Mouse (Mus musculus) layer of hippocampus, adult 9-11 months (tissue): ENCODE results near the gene Rarres2.

Experiments
- DNase-seq: peaks from one replicate; pipeline ENCODE4 v3.0.0; 2022

Gene Rarres2

DNA sequence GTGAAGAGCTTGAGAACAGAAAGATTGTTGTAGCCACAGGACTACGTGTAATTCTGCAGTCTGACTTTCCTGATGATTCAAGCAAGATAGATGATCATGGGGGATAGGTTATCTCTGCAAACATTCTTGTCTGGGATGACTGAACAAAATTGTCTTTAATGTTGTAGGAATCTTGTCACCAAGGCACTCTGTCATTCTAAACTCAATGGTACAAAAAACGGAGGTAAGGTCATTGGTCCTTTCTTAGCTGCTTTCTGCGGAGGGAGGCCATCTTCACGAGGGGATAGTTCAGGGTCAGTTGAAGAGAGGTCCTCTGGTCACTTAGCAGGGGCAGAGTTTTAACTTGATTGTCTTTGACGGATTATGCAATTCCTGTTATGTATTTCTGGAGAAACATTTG is 6.1 kb upstream of the Rarres2 start:
- no peak for DNase-seq

DNA sequence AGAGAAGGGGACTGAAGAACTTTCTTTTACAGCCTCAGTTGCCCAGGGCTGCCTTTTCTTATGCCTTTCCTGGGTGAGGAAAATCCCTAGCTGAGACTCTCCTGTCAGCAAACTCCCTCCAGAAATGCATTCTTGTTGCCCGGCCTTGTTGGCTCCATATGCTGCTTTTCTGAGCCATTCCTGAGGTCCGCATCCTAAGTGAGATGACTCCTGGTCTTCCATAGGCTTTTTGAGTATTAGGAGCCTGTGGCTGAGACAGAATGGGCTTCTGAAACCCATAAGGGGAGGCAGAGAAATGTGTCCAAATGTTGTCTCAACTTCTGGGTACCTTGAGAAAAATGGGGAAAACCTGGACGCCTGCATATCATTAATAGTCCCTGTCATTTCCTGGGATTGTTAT is 1.4 kb upstream of the Rarres2 start:
- no peak for DNase-seq

DNA sequence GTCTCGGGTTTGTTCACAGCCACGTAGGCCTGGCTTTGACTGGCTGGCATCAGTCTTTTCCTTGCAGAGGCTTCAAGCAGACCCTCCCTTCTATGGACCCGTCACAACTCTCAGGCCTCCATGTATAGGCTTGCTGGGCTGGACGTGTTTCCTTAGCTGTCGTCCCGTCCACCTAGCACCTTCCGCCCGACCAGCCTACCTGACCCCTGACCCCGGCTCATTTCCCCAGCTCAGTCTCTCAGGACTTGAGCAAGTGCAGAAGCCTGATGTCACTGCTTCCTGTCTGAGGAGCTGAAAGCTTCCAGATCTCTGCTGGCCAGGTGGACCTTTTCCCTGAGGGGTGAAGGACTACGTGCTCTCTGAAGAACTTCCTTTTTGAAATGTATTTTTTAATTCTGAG is 691 bp upstream of the Rarres2 start:
- DNase-seq, result no peak

DNA sequence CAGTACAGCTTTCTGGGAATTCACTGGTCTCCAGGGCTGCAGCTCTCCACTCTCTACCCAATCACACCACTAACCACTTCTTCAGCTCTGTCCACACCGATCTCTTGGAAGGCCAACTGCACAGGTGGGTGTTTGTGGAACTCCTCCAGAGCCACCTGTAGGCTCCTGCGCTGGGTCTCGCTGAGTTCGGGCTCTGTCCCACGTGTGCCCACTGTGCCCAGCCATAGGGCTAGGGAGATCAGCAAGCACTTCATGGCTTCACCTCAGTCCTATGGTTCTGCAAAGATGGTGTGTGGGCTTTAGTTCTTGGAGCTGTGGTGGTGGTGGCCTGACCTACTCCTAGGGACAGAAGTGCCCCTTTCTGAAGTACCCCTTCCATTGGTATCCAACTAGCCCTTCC is 575 bp downstream of the Rarres2 start:
- no peak for DNase-seq

DNA sequence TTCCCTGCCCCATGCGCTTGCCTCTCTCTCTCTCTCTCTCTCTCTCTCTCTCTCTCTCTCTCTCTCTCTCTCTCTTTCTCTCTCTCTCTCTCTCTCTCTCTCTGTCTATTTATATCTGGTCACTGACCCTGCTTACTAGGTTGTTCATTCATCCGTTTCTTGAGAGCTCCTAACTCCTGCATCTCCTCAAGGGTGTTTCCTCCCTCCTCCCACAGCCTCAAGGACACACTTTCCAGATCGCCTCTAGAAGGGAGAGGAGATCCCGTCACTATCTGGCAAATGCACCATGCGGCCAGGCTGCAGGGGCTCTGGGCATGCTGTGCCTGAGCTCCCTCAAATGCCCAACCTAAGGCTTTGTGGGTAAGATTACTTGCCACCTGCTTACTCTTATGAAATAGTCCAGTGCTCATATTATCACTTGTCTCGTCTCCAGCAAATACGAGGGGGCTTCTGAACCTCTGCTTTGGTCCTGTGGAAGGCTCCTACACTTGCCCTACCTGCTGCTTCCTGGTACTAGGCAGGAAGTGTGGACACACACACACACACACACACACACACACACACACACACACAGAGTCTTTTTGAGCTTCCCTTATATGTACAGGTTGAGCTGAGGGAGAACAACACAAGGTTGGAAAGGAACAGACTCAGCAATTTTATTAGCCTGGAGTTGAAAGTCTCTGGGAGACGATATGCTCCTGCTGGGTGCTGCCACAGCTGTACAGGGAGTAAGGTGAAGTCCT is 3.4 kb downstream of the Rarres2 start:
- no peak for DNase-seq

DNA sequence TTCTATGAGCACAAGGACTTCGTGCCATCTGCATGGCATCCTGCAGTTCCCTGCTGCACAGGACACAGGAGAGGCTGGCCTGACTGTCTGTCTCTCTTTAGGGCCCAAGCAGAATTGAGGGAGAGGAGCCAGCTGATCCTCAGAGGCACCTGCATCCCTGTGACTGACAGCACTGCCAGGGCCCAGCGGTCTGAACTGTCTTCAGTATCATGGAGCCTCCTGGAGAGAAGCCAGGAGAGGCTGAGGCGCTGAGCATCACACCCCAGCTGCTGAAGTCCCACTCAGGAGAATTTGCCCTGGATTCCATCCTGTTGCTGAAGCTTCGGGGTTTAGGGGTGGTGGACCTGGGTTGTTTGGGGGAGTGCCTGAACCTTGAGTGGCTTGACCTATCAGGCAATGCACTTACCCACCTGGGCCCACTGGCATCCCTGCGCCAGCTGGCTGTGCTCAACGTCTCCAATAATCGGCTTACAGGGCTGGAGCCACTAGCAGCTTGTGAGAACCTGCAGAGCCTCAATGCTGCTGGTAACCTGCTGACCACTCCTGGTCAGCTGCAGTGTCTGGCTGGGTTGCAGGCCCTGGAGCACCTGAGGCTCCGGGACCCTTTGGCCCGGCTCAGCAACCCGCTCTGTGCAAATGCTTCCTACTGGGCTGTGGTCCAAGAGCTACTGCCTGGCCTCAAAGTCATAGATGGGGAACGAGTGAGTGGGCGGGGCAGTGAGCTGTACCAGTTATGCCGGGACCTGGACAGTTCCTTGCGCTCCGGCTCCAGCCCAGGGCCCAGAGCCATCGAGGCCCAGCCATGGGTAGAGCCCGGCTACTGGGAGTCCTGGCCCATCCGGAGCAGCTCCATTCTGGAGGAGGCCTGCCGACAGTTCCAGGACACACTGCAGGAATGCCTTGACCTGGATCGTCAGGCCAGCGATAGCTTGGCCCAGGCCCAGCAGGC is 4.3 kb downstream of the Rarres2 start:
- DNase-seq, result no peak

DNA sequence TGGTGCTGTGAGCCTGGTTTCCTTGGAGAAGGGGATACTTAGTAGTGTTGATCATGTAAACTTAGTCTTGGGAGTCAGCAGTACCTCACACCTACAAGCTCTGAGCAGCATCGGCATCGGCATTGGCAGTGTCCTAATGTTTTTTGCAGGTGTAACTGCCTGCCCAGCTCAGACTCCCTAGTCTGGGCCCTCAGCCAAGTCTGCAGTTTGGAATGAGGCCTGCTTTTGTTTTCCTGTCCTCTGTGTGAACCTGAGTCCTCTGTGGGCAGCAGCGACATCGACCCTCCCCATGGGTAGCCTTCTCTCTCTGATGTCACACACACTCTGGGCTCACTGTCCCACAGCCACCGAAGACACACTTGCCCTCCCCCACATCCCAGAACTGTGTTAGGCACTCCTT is 6.3 kb downstream of the Rarres2 start:
- DNase-seq, result no peak

DNA sequence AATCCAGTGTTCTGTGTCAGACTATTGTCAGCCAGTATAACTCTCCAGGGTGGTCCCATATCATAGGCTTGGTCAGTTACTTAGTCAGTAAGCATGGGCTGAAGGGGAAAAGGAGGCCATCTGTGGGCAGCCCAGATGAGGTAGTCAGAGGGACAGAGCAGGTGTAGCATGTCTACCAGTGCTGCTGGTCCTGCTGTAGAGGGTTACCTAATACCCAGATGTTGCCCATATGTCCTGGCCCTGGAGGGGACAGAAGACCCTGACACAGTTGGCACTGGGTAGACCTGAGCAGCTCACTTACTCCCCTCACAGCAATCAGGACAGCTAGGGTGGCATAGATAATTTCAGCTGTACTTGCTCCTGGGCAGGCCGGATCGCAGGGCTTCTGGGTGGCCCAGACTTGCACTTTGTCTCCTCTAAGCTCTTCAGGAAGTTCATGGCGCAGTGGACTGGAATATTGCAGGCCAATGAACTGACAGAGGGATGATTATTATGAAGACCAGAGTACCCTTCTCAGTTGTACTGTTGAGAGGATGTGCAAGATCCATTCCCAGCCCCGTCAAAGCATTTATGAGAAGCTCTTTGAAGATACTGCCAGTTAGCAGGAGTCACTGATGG is 6.8 kb downstream of the Rarres2 start:
- DNase-seq, result no peak

DNA sequence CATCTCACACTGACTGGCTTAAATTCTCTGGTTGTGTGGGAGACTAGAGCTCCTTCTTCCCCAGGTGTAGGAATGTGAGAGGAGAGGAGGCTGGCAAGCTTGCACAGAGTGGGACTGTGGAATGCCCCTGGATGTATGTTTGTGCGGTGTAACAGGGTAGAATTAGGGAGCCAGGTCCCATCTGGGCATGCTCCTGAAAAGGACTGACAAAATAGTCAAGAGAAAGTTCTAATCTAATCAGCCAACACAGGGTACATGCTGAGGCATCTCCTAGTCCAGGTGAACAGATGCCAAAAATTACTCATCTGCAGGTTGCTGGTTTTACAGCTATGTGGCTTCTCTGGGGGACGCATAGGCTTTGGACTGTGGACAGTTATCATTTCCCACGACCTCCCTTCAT is 16.6 kb downstream of the Rarres2 start:
- DNase-seq, result no peak

DNA sequence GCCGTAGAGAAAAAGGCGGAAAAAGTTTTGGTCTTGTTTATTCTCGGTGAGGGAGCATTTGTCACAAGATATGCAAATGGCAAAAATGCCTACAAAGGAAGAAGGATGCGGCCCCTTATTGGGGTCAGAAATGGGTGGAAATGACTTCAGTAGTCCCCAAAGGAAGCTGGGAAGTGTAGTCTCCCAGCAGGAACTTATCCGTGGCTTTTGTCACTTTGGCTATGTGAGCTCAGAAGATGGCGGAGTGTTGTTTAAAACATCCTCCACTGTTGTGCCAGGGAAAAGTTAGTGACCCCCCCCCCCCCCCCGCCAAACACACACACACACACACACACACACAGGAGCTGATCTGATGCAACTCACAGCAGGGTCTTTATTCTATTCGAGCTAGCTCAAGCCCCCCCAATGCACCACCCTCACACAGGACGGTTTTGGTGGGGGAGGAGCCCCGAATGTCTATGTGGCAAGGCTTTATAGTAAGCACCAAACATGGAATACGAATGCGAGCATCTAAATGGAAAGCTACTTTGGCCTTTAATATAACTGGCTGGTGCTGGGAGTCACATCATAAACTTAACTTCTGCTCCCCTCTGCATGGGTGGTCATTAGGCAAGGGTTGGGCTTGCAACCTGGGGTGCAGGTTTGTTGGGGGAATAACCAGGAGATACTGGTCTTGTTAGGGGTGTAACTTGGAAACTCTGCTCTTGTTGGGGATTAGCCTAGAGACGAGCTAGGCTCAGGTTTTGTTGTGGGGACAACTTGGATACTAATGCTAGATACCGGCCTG is 17.3 kb downstream of the Rarres2 start:
- peak; percentile 88 for DNase-seq

DNA sequence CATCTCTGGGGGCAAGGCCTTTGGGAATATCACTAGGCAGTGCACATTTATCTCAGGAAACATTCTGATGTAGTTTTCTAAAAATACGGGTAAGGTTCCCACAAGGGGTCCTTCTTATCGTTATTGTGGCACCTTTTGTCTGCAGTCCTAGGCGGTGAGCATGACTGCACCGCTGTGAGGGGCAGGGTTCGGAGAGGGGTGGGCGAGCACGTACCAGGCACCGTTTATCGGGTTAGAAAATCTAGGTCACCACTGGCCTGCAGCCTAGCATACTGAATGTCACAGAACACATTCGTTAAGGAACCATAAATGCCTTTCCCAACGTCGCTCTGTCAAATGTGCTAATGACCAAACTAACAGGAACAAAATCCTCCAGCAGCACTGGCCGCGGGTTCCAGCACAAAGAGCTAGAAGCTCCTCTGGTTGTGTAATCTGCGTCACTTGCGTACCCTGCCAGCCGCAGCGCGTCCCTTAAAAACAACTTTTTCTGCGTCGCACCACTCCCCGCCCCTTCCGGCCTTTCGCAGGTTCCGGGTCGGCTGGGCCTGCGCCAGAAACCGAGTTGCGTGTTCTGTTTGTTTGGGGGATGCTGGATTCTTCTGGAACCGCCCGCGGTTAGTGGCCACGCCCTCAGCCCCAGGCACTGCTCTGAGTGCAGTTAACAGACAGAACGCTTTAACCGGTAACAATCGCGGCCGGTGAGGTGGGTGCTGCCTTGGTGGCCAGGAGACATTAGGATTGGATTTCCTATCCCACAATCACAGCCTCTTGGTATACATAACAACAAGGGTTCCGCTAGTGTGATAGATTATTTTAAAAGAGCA is 18.1 kb downstream of the Rarres2 start, which contains the start of gene Lrrc61:
Lrrc61 (plus strand) TSS at position 517 of the 824 bp plus-strand sequence.
- DNase-seq, result peak; percentile 97

DNA sequence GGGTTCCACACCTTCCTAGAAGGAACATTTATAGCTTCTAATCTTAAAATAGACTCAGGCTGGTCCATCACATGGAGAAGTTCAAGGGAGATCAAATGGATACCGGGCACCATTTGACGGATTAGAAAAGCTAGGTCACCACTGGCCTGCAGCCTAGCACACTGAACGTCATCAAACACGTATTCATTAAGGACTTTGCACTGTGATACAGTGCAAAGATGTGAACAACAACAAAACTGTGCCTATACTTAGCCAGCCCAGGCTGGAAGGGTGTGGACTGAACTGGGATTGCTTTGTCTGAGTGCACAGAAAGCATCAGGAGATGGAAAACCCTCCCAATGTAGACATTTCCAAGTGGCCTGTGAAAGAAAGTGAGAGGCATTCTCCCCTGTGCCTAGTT is 18.8 kb downstream of the Rarres2 start:
- DNase-seq, result no peak

DNA sequence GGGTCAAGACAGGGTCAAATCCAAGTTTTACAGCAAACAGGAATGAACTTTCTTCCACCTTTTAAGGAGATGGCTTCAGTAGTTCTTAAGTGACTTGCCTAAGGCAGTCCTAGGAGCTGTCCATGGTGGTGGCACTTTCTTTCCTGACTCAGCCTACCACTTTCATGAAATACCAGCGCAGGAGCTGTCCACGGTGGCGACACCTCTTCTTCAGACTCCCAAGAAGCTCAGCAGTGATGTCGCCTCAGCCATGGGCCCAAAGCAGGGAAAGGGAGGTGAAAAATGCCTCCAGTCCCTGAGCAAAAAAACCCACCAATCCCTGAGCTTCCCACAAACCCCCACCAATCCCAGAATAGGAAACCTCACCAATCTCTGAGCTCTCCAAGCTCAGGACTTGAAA is 19.7 kb downstream of the Rarres2 start:
- DNase-seq, result no peak

DNA sequence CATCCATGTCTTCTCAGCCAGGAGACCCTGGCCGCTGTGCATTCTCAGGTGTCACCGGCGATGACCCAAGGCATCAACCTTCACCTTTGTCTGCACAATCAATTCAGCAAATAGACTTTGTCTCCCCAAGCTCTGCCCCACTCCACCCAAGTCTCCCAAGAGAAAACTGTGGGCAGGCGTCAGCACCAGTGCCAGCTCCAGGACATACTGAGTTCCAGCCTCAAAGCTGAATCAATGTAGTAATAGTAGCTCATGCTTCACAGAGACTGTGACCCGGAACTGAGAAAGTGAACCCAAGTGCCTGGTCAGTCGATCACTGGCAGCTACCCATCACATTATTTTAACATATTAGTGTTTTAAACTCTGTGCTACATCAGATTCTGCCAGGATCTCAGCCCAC is 24.3 kb downstream of the Rarres2 start:
- DNase-seq, result no peak

DNA sequence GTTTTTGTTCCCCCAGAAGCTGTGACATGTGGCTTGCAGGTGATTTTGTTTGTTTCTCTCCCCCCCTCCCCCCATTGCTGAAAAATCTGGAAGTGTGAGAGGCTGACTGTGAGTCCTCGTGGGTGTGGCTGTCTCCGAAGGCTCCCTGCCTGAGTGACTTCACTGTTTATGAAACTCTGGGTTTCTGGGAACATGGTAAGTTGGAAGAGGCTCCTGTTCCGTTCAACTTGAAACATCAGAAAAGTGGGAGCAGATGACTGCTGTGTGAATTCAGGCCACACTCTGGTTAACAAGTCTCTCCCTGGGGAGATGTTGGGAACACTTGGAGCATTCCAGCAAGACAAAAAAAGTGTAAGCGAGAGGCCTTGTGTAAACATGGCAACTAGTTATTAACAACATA is 25.7 kb downstream of the Rarres2 start:
- DNase-seq, result no peak

DNA sequence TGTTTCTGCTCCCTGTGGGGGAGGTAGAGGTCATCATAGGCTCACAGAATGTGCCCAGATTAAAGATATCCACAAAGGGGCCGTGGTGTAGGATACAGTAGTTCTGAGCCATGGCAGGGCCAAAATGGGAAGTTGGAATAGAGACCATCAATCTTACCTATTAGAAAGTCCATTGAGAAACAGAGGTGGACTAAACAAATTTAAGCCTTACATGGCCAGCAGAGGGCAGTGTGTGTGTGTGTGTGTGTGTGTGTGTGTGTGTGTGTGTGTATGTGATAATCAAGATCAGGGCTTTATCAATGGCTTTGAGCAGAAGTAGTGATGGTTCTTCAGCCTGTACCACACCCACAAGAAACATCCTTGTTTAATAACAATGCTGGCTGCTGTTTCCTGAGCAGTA is 26.3 kb downstream of the Rarres2 start:
- no peak for DNase-seq

DNA sequence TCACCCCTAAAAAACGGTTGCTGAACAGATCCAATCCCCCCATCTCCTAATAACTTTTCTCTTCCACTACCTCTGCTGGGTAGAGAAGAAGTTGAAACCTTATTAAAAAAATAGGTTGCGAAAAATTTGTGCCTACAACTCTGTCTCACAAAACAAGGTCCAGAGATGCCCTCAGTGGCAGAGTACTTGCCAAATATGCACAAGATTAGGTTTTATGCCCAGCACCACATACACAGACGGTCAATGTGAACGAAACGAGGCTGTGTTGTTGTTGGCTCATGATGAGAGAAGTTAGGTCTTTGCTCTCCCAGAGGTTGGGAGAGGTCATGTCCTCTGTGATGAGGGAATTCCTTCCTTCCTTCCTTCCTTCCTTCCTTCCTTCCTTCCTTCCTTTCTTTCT is 27.3 kb downstream of the Rarres2 start:
- no peak for DNase-seq

DNA sequence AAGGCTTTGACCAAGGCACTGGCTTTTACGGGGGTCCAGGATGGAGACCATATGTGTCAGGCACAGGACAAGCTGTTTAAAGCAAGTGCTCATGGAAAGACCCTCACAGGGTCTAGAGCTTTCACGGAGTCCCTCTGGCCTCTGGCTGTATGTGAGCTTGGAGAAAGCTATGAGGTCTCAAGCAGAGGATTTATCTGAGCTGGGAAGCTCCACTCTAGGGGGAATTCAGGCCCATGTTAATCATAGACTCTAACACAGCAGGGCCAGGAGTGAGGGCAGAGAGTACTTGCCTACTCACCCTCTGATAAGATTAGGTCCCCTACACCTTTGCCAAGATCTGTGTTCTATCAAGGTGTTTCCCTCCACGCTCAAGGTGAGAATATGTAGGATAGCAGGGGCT is 30.0 kb downstream of the Rarres2 start:
- DNase-seq, result no peak

DNA sequence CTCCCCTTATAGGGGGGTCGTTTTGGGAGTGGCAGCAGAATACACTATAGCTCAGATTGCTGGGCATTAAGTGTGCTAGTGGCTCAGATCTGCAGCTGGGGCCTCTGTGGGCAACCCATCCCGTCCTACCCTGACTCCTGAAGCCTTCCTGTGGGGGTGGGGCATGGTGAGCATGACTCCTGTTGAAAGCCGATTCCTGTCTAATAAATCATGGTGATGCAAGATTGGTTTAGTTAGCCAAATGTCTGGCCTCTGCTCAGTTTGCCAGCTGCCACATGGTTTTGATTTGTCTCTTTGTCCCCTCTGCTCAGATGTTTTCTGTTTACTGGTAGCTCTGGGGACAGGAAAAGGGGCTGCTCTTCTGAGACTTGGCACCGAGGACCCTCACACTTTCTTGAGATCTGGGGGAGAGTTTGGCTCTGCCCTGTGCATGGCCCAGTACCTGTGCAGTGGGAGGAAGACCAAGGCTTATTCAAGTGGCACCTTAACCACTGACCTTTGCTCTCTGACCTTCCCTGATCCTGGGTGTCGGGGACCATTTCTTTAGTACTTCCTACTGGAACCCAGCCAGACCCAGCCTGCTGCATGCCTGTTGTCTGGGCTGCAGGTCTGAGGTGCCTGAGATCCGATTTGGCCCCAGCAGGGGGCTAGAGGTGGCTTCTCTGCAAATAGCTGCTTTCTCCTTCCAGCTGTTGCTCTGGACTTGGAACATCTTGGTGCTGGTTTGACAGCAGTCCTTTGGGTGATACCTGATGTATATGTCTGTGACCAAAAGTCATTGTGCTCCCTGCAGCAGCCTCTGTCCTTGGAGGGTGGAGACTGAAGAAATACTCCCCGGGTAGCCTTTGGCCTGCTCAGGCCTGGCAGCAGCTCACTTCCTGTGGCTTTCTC is 30.8 kb downstream of the Rarres2 start:
- DNase-seq, result no peak

DNA sequence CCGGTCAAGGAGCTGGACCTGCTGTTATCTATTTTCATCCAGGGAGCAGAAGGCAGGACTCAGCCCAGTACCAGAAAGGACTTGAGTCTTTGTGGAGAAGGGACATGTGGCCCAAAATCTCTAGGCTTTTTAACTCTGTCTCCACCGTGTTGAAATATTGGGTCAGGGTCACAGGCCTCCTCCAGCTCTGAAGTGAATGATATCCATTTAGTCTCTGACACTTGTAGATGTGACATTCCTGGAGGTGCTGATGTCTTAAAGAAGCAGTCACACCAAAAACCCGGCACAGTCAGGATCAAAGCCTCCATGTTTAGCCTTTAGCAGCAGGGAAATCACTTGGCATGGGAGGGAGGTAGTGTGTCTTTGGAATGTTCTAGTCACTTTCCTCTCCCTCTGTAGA is 31.9 kb downstream of the Rarres2 start:
- no peak for DNase-seq

DNA sequence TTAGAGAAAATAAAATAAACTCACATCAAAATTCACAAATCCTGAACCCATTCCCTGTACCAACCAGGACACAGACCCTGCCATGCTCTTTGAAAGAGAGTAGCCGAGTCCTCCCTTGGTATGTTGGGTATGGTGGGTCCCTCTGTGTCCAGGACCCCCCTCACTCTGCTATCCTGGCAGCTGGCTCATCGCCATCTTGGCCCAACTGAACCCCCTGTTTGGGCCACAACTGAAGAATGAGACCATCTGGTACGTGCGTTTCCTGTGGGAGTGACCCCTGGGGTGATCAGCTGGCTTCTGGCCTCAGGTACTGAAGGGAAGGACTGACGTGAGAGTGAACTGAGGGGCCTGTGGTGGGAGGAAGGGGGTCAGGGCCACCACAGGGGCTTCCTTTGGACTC is 32.7 kb downstream of the Rarres2 start:
- no peak for DNase-seq
